Mouse (Mus musculus): ENCODE data around the gene Zrsr1.

GRCm38 (mm10) chr11:22978711-22979110, 6.9 kb downstream of the Zrsr1 start:
- TF ChIP-seq POLR2A (IDR thresholded peaks at IDR 0.05; ENCODE audit: control insufficient read depth in 1 of 2, insufficient read depth in 1 of 2, low read depth in 1 of 2, low read length in 2 of 2, poor library complexity in 1 of 2) (no peak), CTCF (IDR thresholded peaks at IDR 0.05 in 2 of 3, conservative IDR thresholded peaks at IDR 0.05 in 1 of 3; ENCODE audit: control insufficient read depth in 1 of 3, insufficient read depth in 1 of 3, low read depth in 2 of 3, low read length in 3 of 3, poor library complexity in 1 of 3, severe bottlenecking in 1 of 3) (no peak), ZC3H11A (IDR thresholded peaks at IDR 0.05; ENCODE audit: low read depth, low read length) (no peak), MAX (IDR thresholded peaks at IDR 0.05; ENCODE audit: low read length) (no peak), GATA1 (IDR thresholded peaks at IDR 0.05; ENCODE audit: low read depth, low read length) (no peak), RAD21 (IDR thresholded peaks at IDR 0.05; ENCODE audit: low read depth, low read length) (no peak), NRF1 (IDR thresholded peaks at IDR 0.05; ENCODE audit: insufficient read depth, low read depth, low read length, poor library complexity, severe bottlenecking) (no peak), EP300 (IDR thresholded peaks at IDR 0.05; ENCODE audit: low read depth in 1 of 2, low read length in 2 of 2) (no peak), SMC3 (IDR thresholded peaks at IDR 0.05; ENCODE audit: low read depth, low read length) (no peak), MXI1 (IDR thresholded peaks at IDR 0.05; ENCODE audit: low read depth, low read length) (no peak), JUND (IDR thresholded peaks at IDR 0.05; ENCODE audit: low read depth, low read length) (no peak), TBP (IDR thresholded peaks at IDR 0.05; ENCODE audit: low read depth, low read length) (no peak), MAFK (IDR thresholded peaks at IDR 0.05; ENCODE audit: borderline replicate concordance, low read depth, low read length) (no peak)

Data from MEL (cell line).